Mouse (Mus musculus): ENCODE data around the gene Hmgxb4. TPM values are rescaled to one million over a fixed set of nuclear protein-coding genes. Genes with fewer than 3 reads are reported as not detected.
A peak's percentile ranks its signal among the peaks of the same experiment; 100 is the strongest.

The Hmgxb4 gene
- polyA plus RNA-seq, 1 experiment from 2014 or later: 25.0 TPM

- no peak overlapping the region for H3K27ac ChIP-seq
- WGBS: 93% methylated on average over 2 of the region's 2 CpGs
- no peaks in the 10 kb centered on the region for H3K27me3 ChIP-seq (ENCODE audit: insufficient read depth, low read length)
- H3K9ac ChIP-seq (ENCODE audit: low read depth, low read length): no peak overlapping the region
- H3K36me3 ChIP-seq (ENCODE audit: insufficient read depth, low read length): 0 out of 2 replicates have a peak, but pooled peaks cover 2% of the 10 kb centered on the region
- no peak overlapping the region for H3K4me2 ChIP-seq (ENCODE audit: low read length)
- TF ChIP-seq CTCF (IDR thresholded peaks at IDR 0.05; ENCODE audit: low read depth): no peak
- H3K9me3 ChIP-seq (replicated peaks; ENCODE audit: low read length): no peaks in the 10 kb centered on the region
- ATAC-seq (replicated peaks; ENCODE audit: low FRiP score, low read depth) (no peak), DNase-seq (ENCODE audit: low spot score) (no peak)
- no peak overlapping the region for H3K4me3 ChIP-seq (replicated peaks; ENCODE audit: low read depth, low read length)
- no peaks in the 10 kb centered on the region for H3K4me1 ChIP-seq (replicated peaks; ENCODE audit: insufficient read depth, low read length)
Observed at GRCm38 (mm10) chr8:75055673-75056072, 62.5 kb downstream of the Hmgxb4 start.

- no peak for ATAC-seq (replicated peaks; ENCODE audit: low FRiP score, low read depth)
- Histone ChIP-seq H3K9ac (ENCODE audit: low read depth, low read length) (no peak overlapping the region), H3K4me3 (replicated peaks; ENCODE audit: low read depth, low read length) (no peak overlapping the region), H3K36me3 (ENCODE audit: insufficient read depth, low read length) (0 out of 2 replicates have a peak, but pooled peaks cover 7% of the 10 kb centered on the region), H3K27ac (no peak overlapping the region), H3K4me1 (replicated peaks; ENCODE audit: insufficient read depth, low read length) (no peaks in the 10 kb centered on the region), H3K4me2 (ENCODE audit: low read length) (no peak overlapping the region), H3K27me3 (ENCODE audit: insufficient read depth, low read length) (no peaks in the 10 kb centered on the region), H3K9me3 (replicated peaks; ENCODE audit: low read length) (no peaks in the 10 kb centered on the region)
- WGBS: 86% methylated on average over 6 of the region's 6 CpGs
- no peak for TF ChIP-seq CTCF (IDR thresholded peaks at IDR 0.05; ENCODE audit: low read depth)
- DNase-seq (ENCODE audit: low spot score): no peak
Observed at GRCm38 (mm10) chr8:75060022-75060421, 66.9 kb downstream of the Hmgxb4 start.

GRCm38 (mm10) chr8:75060815-75061214 lies 67.7 kb downstream of the Hmgxb4 start:
- Histone ChIP-seq H3K27me3 (ENCODE audit: insufficient read depth, low read length) (no peaks in the 10 kb centered on the region), H3K9ac (ENCODE audit: low read depth, low read length) (no peak overlapping the region), H3K27ac (no peak overlapping the region), H3K4me3 (replicated peaks; ENCODE audit: low read depth, low read length) (no peak overlapping the region), H3K4me2 (ENCODE audit: low read length) (no peak overlapping the region), H3K4me1 (replicated peaks; ENCODE audit: insufficient read depth, low read length) (no peaks in the 10 kb centered on the region), H3K9me3 (replicated peaks; ENCODE audit: low read length) (no peaks in the 10 kb centered on the region), H3K36me3 (ENCODE audit: insufficient read depth, low read length) (0 out of 2 replicates have a peak, but pooled peaks cover 11% of the 10 kb centered on the region)
- no peak for TF ChIP-seq CTCF (IDR thresholded peaks at IDR 0.05; ENCODE audit: low read depth)
- 89% methylated on average over 2 of the region's 2 CpGs for WGBS
- ATAC-seq (replicated peaks; ENCODE audit: low FRiP score, low read depth) (no peak), DNase-seq (ENCODE audit: low spot score) (no peak)

GRCm38 (mm10) chr8:75063290-75063689 lies 70.1 kb downstream of the Hmgxb4 start:
- Histone ChIP-seq H3K36me3 (ENCODE audit: insufficient read depth, low read length) (0 out of 2 replicates have a peak, but pooled peaks cover 11% of the 10 kb centered on the region), H3K27ac (no peak overlapping the region), H3K9me3 (replicated peaks; ENCODE audit: low read length) (no peaks in the 10 kb centered on the region), H3K4me1 (replicated peaks; ENCODE audit: insufficient read depth, low read length) (no peaks in the 10 kb centered on the region), H3K9ac (ENCODE audit: low read depth, low read length) (no peak overlapping the region), H3K4me2 (ENCODE audit: low read length) (no peak overlapping the region), H3K27me3 (ENCODE audit: insufficient read depth, low read length) (no peaks in the 10 kb centered on the region), H3K4me3 (replicated peaks; ENCODE audit: low read depth, low read length) (no peak overlapping the region)
- 76% methylated on average over 3 of the region's 3 CpGs for WGBS
- no peak for ATAC-seq (replicated peaks; ENCODE audit: low FRiP score, low read depth)
- TF ChIP-seq CTCF (IDR thresholded peaks at IDR 0.05; ENCODE audit: low read depth): no peak
- DNase-seq (ENCODE audit: low spot score): no peak

- Histone ChIP-seq H3K4me2 (ENCODE audit: low read length) (no peak overlapping the region), H3K4me3 (replicated peaks; ENCODE audit: low read depth, low read length) (no peak overlapping the region), H3K36me3 (ENCODE audit: insufficient read depth, low read length) (0 out of 2 replicates have a peak, but pooled peaks cover 11% of the 10 kb centered on the region), H3K9me3 (replicated peaks; ENCODE audit: low read length) (no peaks in the 10 kb centered on the region), H3K4me1 (replicated peaks; ENCODE audit: insufficient read depth, low read length) (no peaks in the 10 kb centered on the region), H3K27me3 (ENCODE audit: insufficient read depth, low read length) (no peaks in the 10 kb centered on the region), H3K27ac (no peak overlapping the region), H3K9ac (ENCODE audit: low read depth, low read length) (no peak overlapping the region)
- ATAC-seq (replicated peaks; ENCODE audit: low FRiP score, low read depth) (no peak), DNase-seq (ENCODE audit: low spot score) (no peak)
- 73% methylated on average over 3 of the region's 3 CpGs for WGBS
- no peak for TF ChIP-seq CTCF (IDR thresholded peaks at IDR 0.05; ENCODE audit: low read depth)
Observed at GRCm38 (mm10) chr8:75064790-75065189, 71.6 kb downstream of the Hmgxb4 start.

- ATAC-seq (replicated peaks; ENCODE audit: low FRiP score, low read depth): no peak
- H3K9ac ChIP-seq (ENCODE audit: low read depth, low read length): no peak overlapping the region
- WGBS: 75% methylated on average over 6 of the region's 6 CpGs
- no peak overlapping the region for H3K4me3 ChIP-seq (replicated peaks; ENCODE audit: low read depth, low read length)
- no peak for TF ChIP-seq CTCF (IDR thresholded peaks at IDR 0.05; ENCODE audit: low read depth)
- H3K4me2 ChIP-seq (ENCODE audit: low read length): no peak overlapping the region
- no peaks in the 10 kb centered on the region for H3K27me3 ChIP-seq (ENCODE audit: insufficient read depth, low read length)
- H3K9me3 ChIP-seq (replicated peaks; ENCODE audit: low read length): no peaks in the 10 kb centered on the region
- no peak for DNase-seq (ENCODE audit: low spot score)
- H3K27ac ChIP-seq: no peak overlapping the region
- no peaks in the 10 kb centered on the region for H3K4me1 ChIP-seq (replicated peaks; ENCODE audit: insufficient read depth, low read length)
- 0 out of 2 replicates have a peak, but pooled peaks cover 5% of the 10 kb centered on the region for H3K36me3 ChIP-seq (ENCODE audit: insufficient read depth, low read length)
Observed at GRCm38 (mm10) chr8:75067287-75067686, 74.1 kb downstream of the Hmgxb4 start.

- Histone ChIP-seq H3K36me3 (ENCODE audit: insufficient read depth, low read length) (0 out of 2 replicates have a peak, but pooled peaks cover under 1% of the 10 kb centered on the region), H3K27ac (no peak overlapping the region), H3K4me1 (replicated peaks; ENCODE audit: insufficient read depth, low read length) (no peaks in the 10 kb centered on the region), H3K27me3 (ENCODE audit: insufficient read depth, low read length) (no peaks in the 10 kb centered on the region), H3K4me3 (replicated peaks; ENCODE audit: low read depth, low read length) (no peak overlapping the region), H3K9me3 (replicated peaks; ENCODE audit: low read length) (no peaks in the 10 kb centered on the region), H3K9ac (ENCODE audit: low read depth, low read length) (no peak overlapping the region), H3K4me2 (ENCODE audit: low read length) (no peak overlapping the region)
- no peak for DNase-seq (ENCODE audit: low spot score)
- TF ChIP-seq CTCF (IDR thresholded peaks at IDR 0.05; ENCODE audit: low read depth): no peak
- WGBS: 79% methylated on average over 1 of the region's 1 CpGs
- peak; percentile 18; the same call in 1 of the 2 replicates for ATAC-seq (replicated peaks; ENCODE audit: low FRiP score, low read depth)
Observed at GRCm38 (mm10) chr8:75070297-75070696, 77.1 kb downstream of the Hmgxb4 start.

All from kidney, postnatal 0 days (tissue).